Mouse (Mus musculus): ENCODE measurements at regions not wholly inside any gene's neighbourhood (a gene's known extent, or its start where the extent isn't known, plus 50 kb on each side); places are given as distances from the start of the nearest gene placed in this dataset.
"Not testable (repeated sequence)": the region's sequence is repeated elsewhere in the genome, so short reads cannot be mapped to it uniquely, and the experiment has no call there.

GRCm38 (mm10) chr6:37723337-37723736 lies 147.3 kb upstream of the Trim24 start:
- Histone ChIP-seq H3K4me1 (ENCODE audit: control insufficient read depth, insufficient read depth, low read length) (peaks cover 16% of the 10 kb centered on the region), H3K27ac (ENCODE audit: insufficient read depth, low read depth, low read length) (no peak overlapping the region), H3K4me3 (ENCODE audit: insufficient read depth, low read length) (no peak overlapping the region)
- TF ChIP-seq CTCF (IDR thresholded peaks at IDR 0.05; ENCODE audit: low read depth, low read length) (no peak), POLR2A (IDR thresholded peaks at IDR 0.05; ENCODE audit: borderline replicate concordance, low read depth, low read length) (no peak)

GRCm38 (mm10) chr6:37724240-37724639 lies 146.4 kb upstream of the Trim24 start:
- no peak for TF ChIP-seq POLR2A (IDR thresholded peaks at IDR 0.05; ENCODE audit: borderline replicate concordance, low read depth, low read length)
- no peak for TF ChIP-seq CTCF (IDR thresholded peaks at IDR 0.05; ENCODE audit: low read depth, low read length)
- Histone ChIP-seq H3K4me1 (ENCODE audit: control insufficient read depth, insufficient read depth, low read length) (peaks cover 16% of the 10 kb centered on the region), H3K27ac (ENCODE audit: insufficient read depth, low read depth, low read length) (no peak overlapping the region), H3K4me3 (ENCODE audit: insufficient read depth, low read length) (no peak overlapping the region)

- H3K4me3 ChIP-seq (ENCODE audit: insufficient read depth, low read length), result no peak overlapping the region
- no peak overlapping the region for H3K27ac ChIP-seq (ENCODE audit: insufficient read depth, low read depth, low read length)
- peaks cover 19% of the 10 kb centered on the region for H3K4me1 ChIP-seq (ENCODE audit: control insufficient read depth, insufficient read depth, low read length)
- TF ChIP-seq POLR2A (IDR thresholded peaks at IDR 0.05; ENCODE audit: borderline replicate concordance, low read depth, low read length), result no peak
- TF ChIP-seq CTCF (IDR thresholded peaks at IDR 0.05; ENCODE audit: low read depth, low read length), result no peak
Measured at GRCm38 (mm10) chr6:37728621-37729020, 142.0 kb upstream of the Trim24 start.

- TF ChIP-seq CTCF (IDR thresholded peaks at IDR 0.05; ENCODE audit: low read depth, low read length), result no peak
- TF ChIP-seq POLR2A (IDR thresholded peaks at IDR 0.05; ENCODE audit: borderline replicate concordance, low read depth, low read length), result no peak
- no peak overlapping the region for H3K4me3 ChIP-seq (ENCODE audit: insufficient read depth, low read length)
- H3K4me1 ChIP-seq (ENCODE audit: control insufficient read depth, insufficient read depth, low read length), result peaks cover 14% of the 10 kb centered on the region
- no peak overlapping the region for H3K27ac ChIP-seq (ENCODE audit: insufficient read depth, low read depth, low read length)
Measured at GRCm38 (mm10) chr6:37729165-37729564, 141.4 kb upstream of the Trim24 start.

GRCm38 (mm10) chr6:37730500-37731239 lies 139.9 kb upstream of the Trim24 start:
- no peak overlapping the region for H3K4me3 ChIP-seq (ENCODE audit: insufficient read depth, low read length)
- H3K27ac ChIP-seq (ENCODE audit: insufficient read depth, low read depth, low read length), result no peak overlapping the region
- TF ChIP-seq CTCF (IDR thresholded peaks at IDR 0.05; ENCODE audit: low read depth, low read length), result no peak
- TF ChIP-seq POLR2A (IDR thresholded peaks at IDR 0.05; ENCODE audit: borderline replicate concordance, low read depth, low read length), result no peak
- peaks cover 15% of the 10 kb centered on the region for H3K4me1 ChIP-seq (ENCODE audit: control insufficient read depth, insufficient read depth, low read length)

GRCm38 (mm10) chr6:37732385-37732784 lies 138.2 kb upstream of the Trim24 start:
- TF ChIP-seq CTCF (IDR thresholded peaks at IDR 0.05; ENCODE audit: low read depth, low read length) (no peak), POLR2A (IDR thresholded peaks at IDR 0.05; ENCODE audit: borderline replicate concordance, low read depth, low read length) (no peak)
- no peak overlapping the region for H3K4me3 ChIP-seq (ENCODE audit: insufficient read depth, low read length)
- H3K27ac ChIP-seq (ENCODE audit: insufficient read depth, low read depth, low read length), result no peak overlapping the region; the same call in 1 of the 2 replicates
- H3K4me1 ChIP-seq (ENCODE audit: control insufficient read depth, insufficient read depth, low read length), result peaks cover 15% of the 10 kb centered on the region

- H3K4me3 ChIP-seq (ENCODE audit: insufficient read depth, low read length), result no peak overlapping the region
- no peak for TF ChIP-seq POLR2A (IDR thresholded peaks at IDR 0.05; ENCODE audit: borderline replicate concordance, low read depth, low read length)
- TF ChIP-seq CTCF (IDR thresholded peaks at IDR 0.05; ENCODE audit: low read depth, low read length), result no peak
- peaks cover 15% of the 10 kb centered on the region for H3K4me1 ChIP-seq (ENCODE audit: control insufficient read depth, insufficient read depth, low read length)
- no peak overlapping the region for H3K27ac ChIP-seq (ENCODE audit: insufficient read depth, low read depth, low read length)
Measured at GRCm38 (mm10) chr6:37735288-37735961, 135.2 kb upstream of the Trim24 start.

- TF ChIP-seq POLR2A (IDR thresholded peaks at IDR 0.05; ENCODE audit: borderline replicate concordance, low read depth, low read length) (no peak), CTCF (IDR thresholded peaks at IDR 0.05; ENCODE audit: low read depth, low read length) (no peak)
- Histone ChIP-seq H3K4me3 (ENCODE audit: insufficient read depth, low read length) (no peak overlapping the region), H3K4me1 (ENCODE audit: control insufficient read depth, insufficient read depth, low read length) (peaks cover 13% of the 10 kb centered on the region), H3K27ac (ENCODE audit: insufficient read depth, low read depth, low read length) (no peak overlapping the region)
Measured at GRCm38 (mm10) chr6:37735962-37736297, 134.7 kb upstream of the Trim24 start.

GRCm38 (mm10) chr6:37740982-37741889 lies 129.4 kb upstream of the Trim24 start:
- Histone ChIP-seq H3K4me1 (ENCODE audit: control insufficient read depth, insufficient read depth, low read length) (peaks cover 2% of the 10 kb centered on the region; the same call in 1 of the 2 replicates), H3K27ac (ENCODE audit: insufficient read depth, low read depth, low read length) (no peak overlapping the region), H3K4me3 (ENCODE audit: insufficient read depth, low read length) (no peak overlapping the region)
- no peak for TF ChIP-seq POLR2A (IDR thresholded peaks at IDR 0.05; ENCODE audit: borderline replicate concordance, low read depth, low read length)
- TF ChIP-seq CTCF (IDR thresholded peaks at IDR 0.05; ENCODE audit: low read depth, low read length), result no peak

GRCm38 (mm10) chr6:37741916-37742315 lies 128.7 kb upstream of the Trim24 start:
- not testable (repeated sequence) for H3K4me3 ChIP-seq (ENCODE audit: insufficient read depth, low read length); H3K27ac ChIP-seq (ENCODE audit: insufficient read depth, low read depth, low read length); H3K4me1 ChIP-seq (ENCODE audit: control insufficient read depth, insufficient read depth, low read length)
